Mouse (Mus musculus): ENCODE data around the gene Nupl1.

- TF ChIP-seq CTCF (IDR thresholded peaks at IDR 0.05) (no peak), POLR2A (IDR thresholded peaks at IDR 0.05; ENCODE audit: insufficient read depth, low read depth, low read length) (no peak)
Observed at GRCm38 (mm10) chr14:60170845-60171610, 80.2 kb downstream of the Nupl1 start.

All from heart, adult 2 months (tissue).